Mouse (Mus musculus) C2C12 (cell line): Measurements from ENCODE around the gene Pigu.

Experiments used
- CTCF ChIP-seq: IDR thresholded peaks from one replicate; pipeline ENCODE4 v1.5.1; 2011; ENCODE audit not compliant: control insufficient read depth, insufficient read depth, insufficient read length
- MAX ChIP-seq: IDR thresholded peaks from one replicate; pipeline ENCODE4 v1.6.1; 2011; ENCODE audit warnings: mild to moderate bottlenecking, control low read depth
- MYOD1 ChIP-seq: IDR thresholded peaks from one replicate; pipeline ENCODE4 v1.6.1; 2011; ENCODE audit warnings: low read depth; ENCODE audit not compliant: control insufficient read depth, insufficient read length
- MYOG ChIP-seq: IDR thresholded peaks from one replicate; pipeline ENCODE4 v1.6.1; 2011; ENCODE audit not compliant: control insufficient read depth, insufficient read length; ENCODE audit errors: extremely low read depth
- USF1 ChIP-seq: IDR thresholded peaks from one replicate; pipeline ENCODE4 v1.6.1; 2011; ENCODE audit warnings: low read depth, mild to moderate bottlenecking, control low read depth, moderate library complexity

DNA sequence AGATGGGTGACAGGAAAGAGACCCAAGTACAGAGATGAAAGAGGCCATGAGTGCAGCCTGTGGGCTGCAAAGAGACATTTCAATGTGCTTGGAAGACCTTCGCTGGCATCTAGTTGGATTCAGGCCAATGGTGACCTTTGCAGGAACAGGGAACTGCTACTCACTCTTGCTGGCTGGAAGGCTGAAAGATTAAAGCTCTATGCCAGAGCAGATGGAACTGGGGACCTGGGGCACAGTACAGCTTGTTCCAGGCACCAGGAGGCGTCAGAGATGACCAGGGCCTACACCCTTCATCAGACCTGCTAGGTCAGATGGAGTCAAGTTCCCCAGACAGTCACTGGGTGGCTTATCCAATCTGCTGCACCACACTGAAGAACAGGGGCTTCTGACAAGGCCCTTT lies 63.8 kb downstream of the Pigu start:
- no peak for TF ChIP-seq MAX
- TF ChIP-seq CTCF: no peak
- TF ChIP-seq MYOD1: no peak
- no peak for TF ChIP-seq USF1
- TF ChIP-seq MYOG: no peak
